Mouse (Mus musculus) lung, embryonic 15.5 days (tissue): ENCODE data around the gene Tgfb3. TPM values are rescaled to one million over a fixed set of nuclear protein-coding genes. Genes with fewer than 3 reads are reported as not detected.

Source experiments
- ATAC-seq: fragments of 200-750 bp; cut with Nextera tagmentation; 2 replicates; pipeline ENCODE4 v1.8.0; 2017; ENCODE audit warnings: moderate number of reproducible peaks, borderline replicate concordance; ENCODE audit not compliant: low FRiP score, low TSS enrichment; ENCODE audit errors: extremely low read depth
- H3K27ac ChIP-seq: fragments of 300-500 bp; sonication (generic); 2 replicates; pipeline ENCODE4 v1.5.1; 2015; ENCODE audit warnings: moderate library complexity, mild to moderate bottlenecking, inconsistent platforms
- H3K27me3 ChIP-seq: fragments of 300-500 bp; sonication (generic); 2 replicates; pipeline ENCODE4 v1.6.1; 2015; ENCODE audit warnings: inconsistent platforms
- H3K36me3 ChIP-seq: fragments of 300-500 bp; sonication (generic); 2 replicates; pipeline ENCODE4 v1.6.1; 2015; ENCODE audit warnings: inconsistent platforms
- H3K4me1 ChIP-seq: fragments of 300-500 bp; sonication (generic); 2 replicates; pipeline ENCODE4 v1.6.1; 2015; ENCODE audit warnings: inconsistent platforms
- H3K4me2 ChIP-seq: fragments of 300-500 bp; sonication (generic); 2 replicates; pipeline ENCODE4 v1.6.1; 2015; ENCODE audit warnings: inconsistent platforms, mild to moderate bottlenecking, moderate library complexity
- H3K4me3 ChIP-seq: fragments of 300-500 bp; sonication (generic); 2 replicates; pipeline ENCODE4 v1.5.1; 2015; ENCODE audit warnings: mild to moderate bottlenecking, inconsistent platforms
- H3K9ac ChIP-seq: fragments of 300-500 bp; sonication (generic); 2 replicates; pipeline ENCODE4 v1.6.1; 2015; ENCODE audit warnings: inconsistent platforms
- H3K9me3 ChIP-seq: fragments of 300-500 bp; sonication (generic); 2 replicates; pipeline ENCODE4 v1.6.1; 2016; ENCODE audit warnings: inconsistent platforms
- WGBS: fragments of 180-500 bp; shearing (Covaris S2); methylation state at CpG from one replicate; pipeline ENCODE4 v1.1.7; 2015; 5-methylcytosine and 5-hydroxymethylcytosine counted together
- polyA plus RNA-seq: library from polyadenylated mRNA; unstranded; fragments of >200 nt; fragmentation: Nextera tagmentation; extraction: Ambion mirVana; gene quantifications from 2 replicates; pipeline ENCODE4 v1.2.1, GENCODE M21; 2015

Gene Tgfb3
- polyA plus RNA-seq, 1 experiment from 2014 or later = 51.8 TPM

DNA sequence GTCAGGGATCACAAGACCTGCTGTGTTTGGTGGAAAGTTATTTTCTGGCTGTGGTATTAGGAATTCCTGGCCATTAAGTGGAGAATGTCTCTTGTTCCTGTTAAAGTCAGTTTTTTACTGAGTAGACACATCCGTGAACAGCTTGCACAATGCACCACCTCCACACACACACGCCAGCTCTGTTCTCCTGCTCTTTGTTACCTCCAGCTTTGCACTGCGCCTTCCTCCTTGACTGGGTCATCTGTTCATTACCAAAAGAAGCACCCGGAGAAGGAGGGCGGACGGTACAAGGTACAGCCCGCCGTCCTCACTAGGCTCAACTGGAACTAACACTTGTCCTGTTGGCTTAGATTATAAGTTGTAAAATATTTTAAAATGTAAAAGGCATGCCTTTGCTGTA lies 23.8 kb upstream of the Tgfb3 start:
- 77% methylated on average over 8 of the region's 8 CpGs for WGBS
- Histone ChIP-seq H3K27me3 (no peaks in the 10 kb centered on the region), H3K4me3 (no peak overlapping the region), H3K36me3 (no peaks in the 10 kb centered on the region), H3K9ac (no peak overlapping the region), H3K4me2 (no peak overlapping the region), H3K4me1 (peaks cover 21% of the 10 kb centered on the region), H3K27ac (no peak overlapping the region), H3K9me3 (no peaks in the 10 kb centered on the region)
- no peak for ATAC-seq

- Histone ChIP-seq H3K36me3 (no peaks in the 10 kb centered on the region), H3K9me3 (no peaks in the 10 kb centered on the region), H3K27ac (no peak overlapping the region), H3K4me3 (no peak overlapping the region), H3K9ac (no peak overlapping the region), H3K27me3 (no peaks in the 10 kb centered on the region), H3K4me1 (peaks cover 21% of the 10 kb centered on the region), H3K4me2 (no peak overlapping the region)
- ATAC-seq = no peak
- WGBS = 67% methylated on average over 3 of the region's 3 CpGs
These were observed 21.9 kb upstream of the Tgfb3 start for GRCm38 (mm10) chr12:86100711-86101110.

GRCm38 (mm10) chr12:86097781-86098180 lies 18.9 kb upstream of the Tgfb3 start:
- Histone ChIP-seq H3K36me3 (no peaks in the 10 kb centered on the region), H3K4me3 (no peak overlapping the region), H3K4me2 (no peak overlapping the region), H3K27me3 (no peaks in the 10 kb centered on the region), H3K4me1 (0 out of 2 replicates have a peak, but pooled peaks cover 3% of the 10 kb centered on the region), H3K27ac (no peak overlapping the region), H3K9me3 (no peaks in the 10 kb centered on the region), H3K9ac (no peak overlapping the region)
- WGBS = 74% methylated on average over 11 of the region's 11 CpGs
- no peak for ATAC-seq

DNA sequence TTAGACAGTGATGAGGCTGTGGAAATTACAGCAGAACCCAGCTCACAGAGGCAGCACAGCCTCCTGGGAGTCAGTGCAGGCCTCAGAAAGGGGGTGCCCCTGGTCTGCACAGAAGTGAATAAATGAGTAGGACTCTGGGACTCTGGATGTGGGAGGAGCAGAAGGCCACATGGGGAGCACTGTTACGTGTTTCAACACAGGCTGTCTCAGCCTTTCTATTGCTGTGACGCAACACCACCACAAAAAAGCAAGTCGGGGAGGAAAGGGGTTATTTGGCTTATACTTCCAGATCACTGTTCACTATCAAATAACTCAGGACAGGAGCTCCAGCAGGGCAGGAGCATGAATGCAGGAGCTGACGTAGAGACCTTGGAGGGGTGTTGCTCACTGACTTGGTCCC lies 17.0 kb upstream of the Tgfb3 start:
- Histone ChIP-seq H3K36me3 (no peaks in the 10 kb centered on the region), H3K9me3 (no peaks in the 10 kb centered on the region), H3K9ac (no peak overlapping the region), H3K27me3 (no peaks in the 10 kb centered on the region), H3K27ac (no peak overlapping the region), H3K4me1 (peaks cover 11% of the 10 kb centered on the region), H3K4me3 (no peak overlapping the region), H3K4me2 (no peak overlapping the region)
- WGBS = 77% methylated on average over 4 of the region's 4 CpGs
- no peak for ATAC-seq

GRCm38 (mm10) chr12:86094075-86094474 lies 15.2 kb upstream of the Tgfb3 start:
- 67% methylated on average over 4 of the region's 4 CpGs for WGBS
- H3K9ac ChIP-seq = no peak overlapping the region
- peaks cover 6% of the 10 kb centered on the region; the same call in 1 of the 2 replicates for H3K36me3 ChIP-seq
- H3K4me1 ChIP-seq = peaks cover 11% of the 10 kb centered on the region
- no peak overlapping the region for H3K27ac ChIP-seq
- no peak overlapping the region for H3K4me3 ChIP-seq
- H3K4me2 ChIP-seq = no peak overlapping the region
- no peak for ATAC-seq
- H3K27me3 ChIP-seq = no peaks in the 10 kb centered on the region
- H3K9me3 ChIP-seq = no peaks in the 10 kb centered on the region

GRCm38 (mm10) chr12:86091601-86092132 lies 12.8 kb upstream of the Tgfb3 start:
- Histone ChIP-seq H3K27ac (peak overlapping the region; percentile 85), H3K27me3 (no peaks in the 10 kb centered on the region), H3K4me2 (peak overlapping the region; percentile 34), H3K4me3 (no peak overlapping the region), H3K9me3 (no peaks in the 10 kb centered on the region), H3K9ac (no peak overlapping the region), H3K36me3 (peaks cover 9% of the 10 kb centered on the region; the same call in 1 of the 2 replicates), H3K4me1 (peaks cover 11% of the 10 kb centered on the region)
- WGBS = 41% methylated on average over 18 of the region's 18 CpGs
- peak; percentile 79 for ATAC-seq

DNA sequence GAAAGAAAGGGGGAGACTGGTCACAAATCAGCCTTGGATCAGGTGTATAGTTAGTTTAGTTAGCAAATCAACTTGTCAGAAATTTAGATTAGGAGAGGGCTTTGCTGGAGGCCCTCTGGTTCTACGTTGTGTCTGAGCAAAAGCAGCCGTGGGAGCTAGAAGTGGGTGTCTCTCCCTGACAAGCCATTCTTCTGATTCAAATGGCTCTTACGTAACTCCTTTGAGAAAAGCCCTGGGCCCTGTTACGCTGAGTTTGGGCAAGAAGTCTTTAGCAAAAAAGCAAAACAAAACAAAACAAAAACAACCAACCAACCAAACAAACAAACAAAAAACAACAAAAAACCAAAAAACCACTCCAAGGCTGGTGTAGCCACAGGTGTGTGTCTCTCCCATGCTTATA lies 11.9 kb upstream of the Tgfb3 start:
- no peak overlapping the region for H3K9ac ChIP-seq
- peaks cover 13% of the 10 kb centered on the region; the same call in 1 of the 2 replicates for H3K36me3 ChIP-seq
- peak overlapping the region; percentile 85; the same call in 1 of the 2 replicates for H3K27ac ChIP-seq
- H3K27me3 ChIP-seq = no peaks in the 10 kb centered on the region
- H3K9me3 ChIP-seq = no peaks in the 10 kb centered on the region
- H3K4me1 ChIP-seq = peaks cover 11% of the 10 kb centered on the region
- no peak for ATAC-seq
- WGBS = 69% methylated on average over 4 of the region's 4 CpGs
- 0 out of 2 replicates have a peak overlapping the region, but pooled peaks have one; percentile 34 for H3K4me2 ChIP-seq
- H3K4me3 ChIP-seq = no peak overlapping the region

DNA sequence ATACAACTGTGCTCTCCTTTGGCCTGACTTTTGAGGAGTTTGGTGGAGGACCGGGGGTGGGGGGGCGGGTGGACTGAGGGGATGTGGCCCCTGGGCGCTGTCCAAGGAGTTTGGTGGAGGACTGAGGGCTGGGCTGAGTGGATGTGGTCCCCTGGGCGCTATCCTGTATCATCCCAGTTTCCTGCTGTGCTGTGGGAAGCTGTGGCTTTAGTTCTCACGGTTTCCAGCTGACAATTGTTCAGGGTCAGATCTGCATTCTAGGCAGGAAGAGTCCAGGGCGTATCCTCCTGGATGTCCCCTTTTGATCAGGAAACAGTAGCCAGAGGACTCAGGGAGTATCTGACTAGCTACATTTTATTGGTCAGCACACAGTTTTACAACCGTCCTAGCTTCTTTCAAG lies 9.2 kb upstream of the Tgfb3 start:
- peaks cover 15% of the 10 kb centered on the region for H3K4me1 ChIP-seq
- H3K27ac ChIP-seq = no peak overlapping the region
- H3K36me3 ChIP-seq = peaks cover 13% of the 10 kb centered on the region; the same call in 1 of the 2 replicates

GRCm38 (mm10) chr12:86086550-86086949 lies 7.7 kb upstream of the Tgfb3 start:
- Histone ChIP-seq H3K4me3 (no peak overlapping the region), H3K27me3 (no peaks in the 10 kb centered on the region), H3K9ac (no peak overlapping the region), H3K27ac (no peak overlapping the region), H3K4me2 (no peak overlapping the region), H3K4me1 (peaks cover 14% of the 10 kb centered on the region), H3K36me3 (peaks cover 13% of the 10 kb centered on the region; the same call in 1 of the 2 replicates), H3K9me3 (no peaks in the 10 kb centered on the region)
- ATAC-seq = no peak
- WGBS = 60% methylated on average over 8 of the region's 8 CpGs

More for the DNA sequence above, 9.2 kb upstream of the Tgfb3 start:
- Histone ChIP-seq H3K9me3 (no peaks in the 10 kb centered on the region), H3K27me3 (no peaks in the 10 kb centered on the region), H3K4me3 (no peak overlapping the region), H3K4me2 (no peak overlapping the region), H3K9ac (no peak overlapping the region)
- ATAC-seq = no peak
- 68% methylated on average over 7 of the region's 7 CpGs for WGBS

- 81% methylated on average over 7 of the region's 7 CpGs for WGBS
- Histone ChIP-seq H3K27me3 (no peaks in the 10 kb centered on the region), H3K27ac (no peak overlapping the region), H3K4me2 (no peak overlapping the region), H3K9ac (no peak overlapping the region), H3K4me3 (no peak overlapping the region), H3K9me3 (no peaks in the 10 kb centered on the region), H3K4me1 (peaks cover 9% of the 10 kb centered on the region), H3K36me3 (peaks cover 13% of the 10 kb centered on the region; the same call in 1 of the 2 replicates)
- no peak for ATAC-seq
These were observed 7.0 kb upstream of the Tgfb3 start for GRCm38 (mm10) chr12:86085873-86086272.

DNA sequence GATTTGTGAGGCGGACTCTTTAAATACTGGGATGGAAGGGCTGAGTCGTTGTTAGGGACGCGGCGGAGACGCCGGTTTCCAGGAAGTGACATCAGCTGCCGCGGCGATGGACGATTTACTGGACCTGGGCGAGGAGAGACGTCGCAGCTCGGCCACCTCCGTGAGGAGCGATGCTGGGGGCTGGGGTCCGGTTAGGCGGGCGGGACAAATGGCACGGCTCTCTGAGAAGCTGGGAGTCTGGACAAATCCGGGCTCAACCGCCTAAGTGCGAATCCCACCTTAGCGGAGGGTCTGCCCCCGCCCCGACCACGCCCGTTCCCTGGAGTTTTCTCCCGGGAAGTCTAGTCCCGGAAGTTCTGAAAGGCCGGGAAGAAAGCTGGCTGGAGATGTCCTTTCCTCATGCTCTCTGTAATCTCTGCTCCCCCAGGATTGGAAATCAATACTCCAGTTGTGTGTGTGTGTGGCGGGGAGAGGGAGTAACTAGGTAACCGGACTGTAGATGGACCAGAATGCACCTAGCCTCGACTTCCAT lies 3.7 kb upstream of the Tgfb3 start, which contains the start of gene Ift43:
Gene Ift43, plus strand, starts transcription at position 61 of the 532 bp plus-strand sequence.
- H3K9ac ChIP-seq = peak within 1 kb of the TSS; percentile 60
- peak within 1 kb of the TSS; percentile 40 for H3K27ac ChIP-seq
- no peaks in the 10 kb centered on the region for H3K27me3 ChIP-seq
- ATAC-seq = peak; percentile 25; the same call in 1 of the 2 replicates
- H3K9me3 ChIP-seq = no peaks in the 10 kb centered on the region
- H3K36me3 ChIP-seq = 0 out of 2 replicates have a peak, but pooled peaks cover 4% of the 10 kb centered on the region
- peak within 1 kb of the TSS; percentile 63 for H3K4me3 ChIP-seq
- peaks cover 19% of the 10 kb centered on the region for H3K4me1 ChIP-seq
- H3K4me2 ChIP-seq = peak within 1 kb of the TSS; percentile 78
- under 1% methylated on average over 35 of the region's 35 CpGs for WGBS

- Histone ChIP-seq H3K9me3 (no peaks in the 10 kb centered on the region), H3K4me1 (peaks cover 41% of the 10 kb centered on the region), H3K27me3 (no peaks in the 10 kb centered on the region), H3K27ac (peak overlapping the region; percentile 96), H3K4me3 (peak overlapping the region; percentile 49), H3K9ac (peak overlapping the region; percentile 63), H3K4me2 (peak overlapping the region; percentile 81), H3K36me3 (no peaks in the 10 kb centered on the region)
- WGBS = under 1% methylated on average over 31 of the region's 31 CpGs
- ATAC-seq = peak; percentile 75
These were observed 394 bp upstream of the Tgfb3 start for GRCm38 (mm10) chr12:86079202-86079667.
